Mouse (Mus musculus) limb, embryonic 11.5 days (tissue): ENCODE results near the gene Sulf2. TPM values are rescaled to one million over a fixed set of nuclear protein-coding genes. Genes with fewer than 3 reads are reported as not detected.

Source experiments
- ATAC-seq: fragments of 200-750 bp; cut with Nextera tagmentation; 2 replicates; pipeline ENCODE4 v1.8.0; 2017; ENCODE audit warnings: low read depth; ENCODE audit not compliant: insufficient number of reproducible peaks, low FRiP score, low TSS enrichment
- DNase-seq: peaks from one replicate; pipeline ENCODE4 v3.0.0-alpha.2; 2015; ENCODE audit warnings: low spot score
- H3K27ac ChIP-seq: fragments of 300-500 bp; sonication (generic); replicated peaks from 2 replicates; pipeline ENCODE4 v1.5.1; 2014; ENCODE audit warnings: low read depth, mild to moderate bottlenecking, low read length
- H3K27me3 ChIP-seq: fragments of 300-500 bp; sonication (generic); 2 replicates; pipeline ENCODE4 v1.6.1; 2014; ENCODE audit warnings: mild to moderate bottlenecking, low read length, mixed read lengths; ENCODE audit not compliant: control insufficient read depth, insufficient read depth
- H3K36me3 ChIP-seq: fragments of 300-500 bp; sonication (generic); 2 replicates; pipeline ENCODE4 v1.6.1; 2014; ENCODE audit warnings: mild to moderate bottlenecking, low read length, moderate library complexity, mixed read lengths; ENCODE audit not compliant: control insufficient read depth, insufficient read depth
- H3K4me1 ChIP-seq: fragments of 300-500 bp; sonication (generic); 2 replicates; pipeline ENCODE4 v1.6.1; 2014; ENCODE audit warnings: low read length, mixed read lengths; ENCODE audit not compliant: control insufficient read depth, insufficient read depth
- H3K4me2 ChIP-seq: fragments of 300-500 bp; sonication (generic); 2 replicates; pipeline ENCODE4 v1.6.1; 2014; ENCODE audit warnings: low read depth, mild to moderate bottlenecking, moderate library complexity; ENCODE audit not compliant: severe bottlenecking
- H3K4me3 ChIP-seq: fragments of 300-500 bp; sonication (generic); 2 replicates; pipeline ENCODE4 v1.5.1; 2014; ENCODE audit warnings: low read depth, low read length
- H3K9ac ChIP-seq: fragments of 300-500 bp; sonication (generic); 2 replicates; pipeline ENCODE4 v1.6.1; 2014; ENCODE audit warnings: mild to moderate bottlenecking, low read length
- H3K9me3 ChIP-seq: fragments of 300-500 bp; sonication (generic); 2 replicates; pipeline ENCODE4 v1.6.1; 2016; ENCODE audit warnings: low read length; ENCODE audit not compliant: control insufficient read depth
- whole genome bisulfite sequencing: fragments of 180-500 bp; shearing (Covaris S2); extraction: QIAGEN DNeasy Blood & Tissue Kit; methylation state at CpG from one replicate; pipeline ENCODE4 v1.1.7; 2014; 5-methylcytosine and 5-hydroxymethylcytosine counted together
- polyA plus RNA-seq: library from polyadenylated mRNA; unstranded; fragments of >200 nt; fragmentation: Nextera tagmentation; extraction: Ambion mirVana; gene quantifications from 2 replicates; pipeline ENCODE4 v1.2.1, GENCODE M21; 2014

The Sulf2 gene
- polyA plus RNA-seq, 1 experiment from 2014 or later, result 193 TPM

DNA sequence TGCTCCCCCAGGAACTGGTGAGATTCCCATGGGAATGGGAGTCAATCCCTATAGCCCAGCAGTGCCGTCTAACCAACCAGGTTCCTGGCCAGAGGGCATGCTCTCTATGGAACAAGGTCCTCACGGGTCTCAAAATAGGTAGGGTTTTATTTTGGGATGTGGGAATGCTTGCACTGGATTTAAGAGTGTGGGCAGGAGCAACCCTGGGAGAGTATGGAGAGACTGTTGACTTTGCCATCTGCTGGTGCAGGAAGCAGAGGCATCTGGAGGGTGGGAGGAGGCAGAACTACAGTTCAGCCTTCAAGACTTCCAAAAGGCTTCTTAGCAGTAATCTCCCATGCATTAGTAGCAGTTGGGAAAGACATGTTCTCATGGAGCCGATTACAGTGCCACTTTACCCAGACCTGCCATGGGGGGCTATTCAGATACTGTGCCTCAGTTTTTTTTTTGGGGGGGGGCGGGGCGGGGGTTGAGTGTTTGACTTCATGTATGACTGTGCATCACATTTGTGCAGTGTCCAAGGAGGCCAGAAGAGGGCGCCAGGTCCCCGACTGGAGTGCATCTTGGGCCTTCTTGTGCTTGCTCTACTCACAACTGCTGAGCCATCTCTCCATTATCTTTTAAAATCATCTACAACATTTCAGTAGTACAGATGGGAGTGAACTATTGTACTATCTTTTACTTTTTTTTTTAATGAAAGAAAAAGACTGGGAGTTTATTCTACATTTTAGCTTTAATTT is 95.6 kb downstream of the Sulf2 start:
- WGBS, result 80% methylated on average over 7 of the region's 7 CpGs
- DNase-seq, result peak; percentile 69
- Histone ChIP-seq H3K36me3 (peaks cover 12% of the 10 kb centered on the region), H3K4me3 (no peak overlapping the region), H3K9me3 (no peaks in the 10 kb centered on the region), H3K4me1 (no peaks in the 10 kb centered on the region), H3K27ac (no peak overlapping the region), H3K27me3 (no peaks in the 10 kb centered on the region), H3K4me2 (no peak overlapping the region), H3K9ac (no peak overlapping the region)
- no peak for ATAC-seq

DNA sequence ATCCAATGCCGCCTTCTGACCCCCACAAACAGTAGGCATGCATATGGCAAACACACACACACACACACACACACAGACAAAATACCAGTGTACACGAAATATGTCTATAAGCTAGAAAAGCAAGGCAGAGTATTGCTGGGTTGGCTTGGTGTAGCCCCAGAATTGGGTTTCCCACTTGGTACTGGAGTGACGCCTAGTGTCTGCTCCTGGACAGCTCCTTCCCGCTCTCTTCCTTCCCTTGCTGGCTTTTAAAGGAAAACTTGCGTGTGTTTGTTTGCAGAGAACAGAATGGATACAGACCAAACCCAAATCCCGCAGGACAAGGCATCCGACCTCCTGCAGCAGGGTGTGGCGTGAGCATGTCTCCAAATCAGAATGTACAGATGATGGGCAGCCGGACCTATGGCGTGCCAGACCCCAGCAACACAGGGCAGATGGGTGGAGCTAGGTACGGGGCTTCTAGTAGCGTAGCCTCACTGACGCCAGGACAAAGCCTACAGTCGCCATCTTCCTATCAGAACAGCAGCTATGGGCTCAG is 101.4 kb downstream of the Sulf2 start:
- Histone ChIP-seq H3K36me3 (peaks cover 12% of the 10 kb centered on the region), H3K4me2 (no peak overlapping the region), H3K27me3 (no peaks in the 10 kb centered on the region), H3K9me3 (no peaks in the 10 kb centered on the region), H3K9ac (no peak overlapping the region), H3K4me1 (no peaks in the 10 kb centered on the region), H3K4me3 (no peak overlapping the region), H3K27ac (no peak overlapping the region)
- 93% methylated on average over 14 of the region's 14 CpGs for WGBS
- DNase-seq (no peak), ATAC-seq (no peak)

DNA sequence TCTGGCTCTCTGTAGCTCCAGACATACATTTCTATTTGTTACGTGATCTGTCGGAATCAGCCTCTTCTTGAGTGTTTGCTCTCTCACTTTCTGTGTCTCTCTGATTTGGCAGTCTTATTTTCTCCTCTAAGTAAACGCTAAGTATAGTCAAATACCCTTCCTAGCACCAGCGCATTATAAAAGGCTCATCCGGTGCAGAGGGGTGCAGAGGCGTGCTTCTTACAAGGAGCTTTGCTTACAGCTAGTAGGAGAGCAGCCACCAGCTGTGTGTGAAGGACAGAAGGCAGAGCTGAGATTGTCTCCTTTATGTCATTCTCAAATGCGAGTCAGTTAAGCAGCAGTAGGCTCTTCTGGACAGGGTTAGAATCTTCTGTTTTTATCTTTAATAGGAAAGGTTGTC is 103.5 kb downstream of the Sulf2 start:
- Histone ChIP-seq H3K4me3 (no peak overlapping the region), H3K9me3 (no peaks in the 10 kb centered on the region), H3K36me3 (peaks cover 10% of the 10 kb centered on the region), H3K4me1 (no peaks in the 10 kb centered on the region), H3K4me2 (no peak overlapping the region), H3K9ac (no peak overlapping the region), H3K27ac (no peak overlapping the region), H3K27me3 (no peaks in the 10 kb centered on the region)
- DNase-seq (no peak), ATAC-seq (no peak)
- WGBS, result 93% methylated on average over 7 of the region's 7 CpGs

DNA sequence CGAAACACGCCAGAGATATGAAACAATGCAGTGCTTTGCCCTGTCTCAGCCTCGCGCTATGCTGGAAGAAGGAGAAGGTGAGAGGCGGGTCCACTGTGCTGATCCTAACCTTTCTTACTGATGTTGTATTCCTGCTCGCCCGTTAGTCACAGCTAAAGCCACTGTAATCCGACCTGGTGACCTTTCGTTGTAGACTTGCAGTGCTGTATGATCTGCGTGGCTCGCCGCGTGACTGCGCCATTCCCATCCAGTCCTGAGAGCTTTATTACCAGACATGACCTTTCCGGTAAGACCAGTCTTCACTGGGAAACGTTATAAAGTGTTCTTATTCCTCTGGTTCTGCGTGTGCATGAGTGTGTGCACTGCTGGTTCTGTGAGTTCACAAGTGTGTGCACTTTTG is 104.0 kb downstream of the Sulf2 start:
- H3K4me1 ChIP-seq, result no peaks in the 10 kb centered on the region
- no peak overlapping the region for H3K27ac ChIP-seq
- ATAC-seq (no peak), DNase-seq (no peak)
- peaks cover 10% of the 10 kb centered on the region for H3K36me3 ChIP-seq
- 85% methylated on average over 17 of the region's 17 CpGs for WGBS
- no peaks in the 10 kb centered on the region for H3K9me3 ChIP-seq
- H3K4me2 ChIP-seq, result no peak overlapping the region
- no peak overlapping the region for H3K9ac ChIP-seq
- H3K27me3 ChIP-seq, result no peaks in the 10 kb centered on the region
- H3K4me3 ChIP-seq, result no peak overlapping the region

DNA sequence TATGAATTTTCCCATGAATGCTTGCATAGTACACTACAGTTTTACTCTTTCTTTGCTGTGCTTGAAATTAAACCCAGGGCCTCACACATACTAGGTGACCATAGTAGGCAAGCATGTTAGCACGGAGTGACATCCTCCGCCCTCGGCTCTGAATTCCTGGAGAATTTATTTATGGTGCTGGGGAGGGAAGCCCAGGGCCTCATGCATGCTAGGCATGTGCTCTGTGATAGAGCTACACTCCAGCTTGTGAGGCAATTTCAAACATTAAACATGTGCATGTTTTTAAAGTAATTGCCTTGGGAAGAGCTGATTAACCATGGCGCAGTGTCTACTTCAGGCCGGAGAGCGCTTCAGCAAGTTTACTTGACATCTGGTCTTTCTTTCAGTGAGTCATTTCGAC is 106.6 kb downstream of the Sulf2 start:
- no peaks in the 10 kb centered on the region for H3K9me3 ChIP-seq
- no peak overlapping the region for H3K4me3 ChIP-seq
- no peak for ATAC-seq
- peaks cover 8% of the 10 kb centered on the region for H3K36me3 ChIP-seq
- H3K4me2 ChIP-seq, result no peak overlapping the region
- DNase-seq, result no peak
- H3K27me3 ChIP-seq, result no peaks in the 10 kb centered on the region
- H3K4me1 ChIP-seq, result no peaks in the 10 kb centered on the region
- H3K27ac ChIP-seq, result no peak overlapping the region
- WGBS, result 93% methylated on average over 7 of the region's 7 CpGs
- H3K9ac ChIP-seq, result no peak overlapping the region

DNA sequence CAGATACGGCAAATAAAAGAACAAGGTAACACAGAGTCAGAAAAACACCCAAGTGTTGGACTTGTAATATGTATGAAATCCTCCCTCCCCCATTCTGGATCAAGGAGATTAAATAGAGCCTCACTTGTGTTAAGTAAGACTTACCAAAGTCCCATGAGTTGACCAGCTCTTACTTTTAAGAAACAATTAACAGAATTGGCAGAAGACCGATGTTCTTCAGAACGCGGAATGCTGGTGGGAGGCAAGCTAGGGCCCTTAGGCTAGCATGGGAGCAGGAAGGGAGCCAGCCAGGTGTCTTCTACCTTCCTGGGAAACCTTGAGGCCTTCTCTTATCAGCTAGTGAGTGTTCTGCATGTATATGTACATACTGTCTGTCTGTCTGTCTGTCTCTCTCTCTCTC is 107.5 kb downstream of the Sulf2 start:
- ATAC-seq (no peak), DNase-seq (no peak)
- Histone ChIP-seq H3K4me2 (no peak overlapping the region), H3K9ac (no peak overlapping the region), H3K4me1 (no peaks in the 10 kb centered on the region), H3K4me3 (no peak overlapping the region), H3K27me3 (no peaks in the 10 kb centered on the region), H3K9me3 (no peaks in the 10 kb centered on the region), H3K27ac (no peak overlapping the region), H3K36me3 (peaks cover 8% of the 10 kb centered on the region)
- WGBS, result 100% methylated on average over 4 of the region's 4 CpGs

DNA sequence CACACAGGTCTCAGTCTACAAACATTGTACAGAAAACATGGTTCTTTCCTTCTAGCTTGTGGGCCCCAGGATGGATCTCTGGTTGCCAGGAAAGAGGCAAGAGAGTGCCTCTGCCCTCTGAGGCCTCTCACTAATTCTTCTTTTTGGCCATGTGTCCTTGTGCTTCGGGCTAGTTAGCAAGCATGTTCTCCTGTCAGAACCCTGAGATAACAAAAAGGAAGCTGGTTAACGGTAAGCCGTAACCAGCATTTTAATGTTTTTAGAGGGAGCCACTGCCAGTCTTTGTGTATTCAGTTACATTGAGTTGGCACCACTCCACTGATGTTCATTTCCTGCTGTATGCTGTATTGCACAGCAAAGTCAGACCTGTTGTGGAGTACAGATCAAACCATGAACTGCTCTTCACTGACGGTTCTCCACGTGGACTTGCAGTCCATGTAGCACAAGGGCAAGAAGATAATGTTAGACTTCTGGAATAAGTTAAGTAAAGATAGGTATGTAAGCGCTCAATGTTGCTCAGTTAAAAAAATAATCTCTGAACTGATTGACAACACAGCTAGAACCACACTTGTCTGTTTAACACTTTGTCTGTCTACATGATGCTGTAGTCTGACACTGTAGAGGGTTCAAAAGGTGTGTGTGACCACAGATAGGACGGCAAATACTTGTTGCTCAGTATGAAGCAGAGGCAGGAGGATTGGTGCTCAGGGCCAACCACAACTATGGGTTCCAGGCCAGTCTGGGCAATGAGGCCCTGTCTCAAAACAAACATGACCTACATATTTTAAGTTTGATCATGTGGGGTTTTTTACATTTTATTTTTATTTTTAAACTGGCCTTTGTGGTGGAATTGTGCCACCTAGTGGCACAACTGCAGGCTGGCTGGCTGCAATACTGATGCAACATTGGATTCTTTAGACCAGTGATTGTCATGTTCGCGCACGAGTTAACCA is 109.6 kb downstream of the Sulf2 start:
- no peak overlapping the region for H3K27ac ChIP-seq
- no peak overlapping the region for H3K9ac ChIP-seq
- no peak overlapping the region for H3K4me3 ChIP-seq
- ATAC-seq, result no peak
- no peaks in the 10 kb centered on the region for H3K27me3 ChIP-seq
- H3K4me2 ChIP-seq, result no peak overlapping the region
- 84% methylated on average over 10 of the region's 10 CpGs for WGBS
- peaks cover 3% of the 10 kb centered on the region for H3K4me1 ChIP-seq
- H3K9me3 ChIP-seq, result no peaks in the 10 kb centered on the region
- peak; percentile 47 for DNase-seq
- H3K36me3 ChIP-seq, result peaks cover 3% of the 10 kb centered on the region; the same call in 1 of the 2 replicates

DNA sequence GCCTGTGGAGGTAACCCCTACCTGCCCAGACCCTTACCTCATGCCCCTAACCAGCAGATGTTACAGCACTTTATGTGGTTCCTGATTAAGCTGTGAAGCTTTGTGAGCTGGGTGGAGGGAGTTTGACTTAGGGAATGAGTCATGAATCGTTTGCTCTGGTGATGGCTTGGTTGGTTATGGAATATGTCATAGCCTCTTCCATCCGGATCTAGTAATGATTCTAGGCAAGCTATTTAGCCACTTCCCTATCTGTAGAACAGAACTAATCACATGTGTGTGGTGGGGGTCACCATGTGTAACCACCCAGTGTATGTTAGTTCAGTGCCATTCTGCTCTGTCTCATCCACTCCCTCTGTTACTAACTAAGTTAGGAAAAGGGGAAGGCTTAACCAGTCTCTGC is 110.5 kb downstream of the Sulf2 start:
- WGBS, result 85% methylated on average over 2 of the region's 2 CpGs
- Histone ChIP-seq H3K4me2 (no peak overlapping the region), H3K9ac (no peak overlapping the region), H3K4me3 (no peak overlapping the region), H3K4me1 (peaks cover 3% of the 10 kb centered on the region), H3K9me3 (no peaks in the 10 kb centered on the region), H3K27me3 (no peaks in the 10 kb centered on the region), H3K36me3 (no peaks in the 10 kb centered on the region), H3K27ac (no peak overlapping the region)
- ATAC-seq (no peak), DNase-seq (no peak)
